Mouse (Mus musculus) heart, adult 2 months (tissue): ENCODE results near the gene Cpz.

Source experiments
- CTCF ChIP-seq: fragments of 200-600 bp; IDR thresholded peaks from 2 replicates; pipeline ENCODE4 v1.8.1; 2022; ENCODE audit warnings: antibody characterized with exemption, mild to moderate bottlenecking, moderate library complexity
- EP300 ChIP-seq: fragments of 200-500 bp; IDR thresholded peaks from 2 replicates; pipeline ENCODE4 v1.6.1; 2011; ENCODE audit warnings: low read depth, low read length, control low read depth; ENCODE audit not compliant: insufficient read depth
- POLR2A ChIP-seq: fragments of 200-500 bp; IDR thresholded peaks from 2 replicates; pipeline ENCODE4 v1.6.1; 2011; ENCODE audit warnings: mild to moderate bottlenecking, low read depth, low read length, control low read depth; ENCODE audit not compliant: insufficient read depth

DNA sequence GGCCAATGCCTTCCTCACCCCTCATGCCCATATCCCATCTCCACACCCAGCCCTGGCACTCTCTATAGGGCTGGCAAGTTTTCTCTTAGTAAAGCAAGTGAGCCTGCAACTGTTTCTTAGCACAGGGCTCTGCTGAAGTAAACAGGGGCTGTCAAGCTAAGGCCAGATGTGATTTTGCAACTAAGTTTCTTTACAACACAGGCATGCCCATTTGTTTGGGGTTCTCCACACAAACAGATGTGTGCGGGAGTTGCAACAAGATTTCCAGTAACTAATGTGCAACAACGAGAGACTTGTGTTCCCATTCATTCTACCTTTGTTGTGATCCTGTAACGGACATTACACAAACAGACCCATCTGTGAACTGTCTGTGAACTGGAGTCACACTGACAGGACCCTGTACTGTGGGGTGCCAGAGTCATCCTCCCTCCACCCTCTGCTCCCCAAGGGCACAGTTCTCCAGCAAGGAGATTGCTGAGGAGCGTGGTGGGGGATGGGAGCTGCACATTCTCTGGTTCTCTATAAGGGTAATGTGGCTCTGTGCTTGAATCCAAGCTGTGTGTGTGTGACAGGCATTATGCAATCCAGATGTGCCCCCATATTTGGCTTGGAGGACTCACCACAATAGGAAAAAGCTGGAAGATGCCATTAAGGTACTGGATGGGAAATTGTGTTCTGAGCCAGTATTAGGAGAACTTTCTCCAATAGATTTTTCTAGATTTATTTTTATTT lies 15.7 kb upstream of the Cpz start:
- TF ChIP-seq CTCF (no peak), EP300 (no peak), POLR2A (no peak)
